Mouse (Mus musculus) thymus, postnatal 0 days (tissue): Measurements from ENCODE around the gene Knstrn. TPM values are rescaled to one million over a fixed set of nuclear protein-coding genes. Genes with fewer than 3 reads are reported as not detected.
A peak's percentile ranks its signal among the peaks of the same experiment; 100 is the strongest.

Experiments used
- DNase-seq: peaks from one replicate; pipeline ENCODE4 v3.0.0-alpha.2; 2015; ENCODE audit warnings: low spot score
- polyA plus RNA-seq: library from polyadenylated mRNA; unstranded; fragments of >200 nt; fragmentation: Nextera tagmentation; extraction: Ambion mirVana; gene quantifications from 2 replicates; pipeline ENCODE4 v1.2.1, GENCODE M21; 2015

The Knstrn gene
- polyA plus RNA-seq: 96.2 and 103 TPM in 2 replicates

GRCm38 (mm10) chr2:118813981-118814836, at the start of gene Knstrn:
Gene Knstrn, plus strand, starts transcription at chr2:118814003.
- DNase-seq: peak; percentile 87

- DNase-seq: peak; percentile 41
These were observed 49.5 kb upstream of the Knstrn start for GRCm38 (mm10) chr2:118764094-118764831.

- no peak for DNase-seq
These were observed 48.9 kb upstream of the Knstrn start for GRCm38 (mm10) chr2:118764875-118765274.

GRCm38 (mm10) chr2:118766041-118767033, 47.5 kb upstream of the Knstrn start:
- no peak for DNase-seq

GRCm38 (mm10) chr2:118772158-118772874, 41.5 kb upstream of the Knstrn start, which contains the start of gene Phgr1:
Gene Phgr1, plus strand, starts transcription at chr2:118772769.
- DNase-seq: no peak

GRCm38 (mm10) chr2:118774536-118774935, 39.3 kb upstream of the Knstrn start:
- no peak for DNase-seq

- no peak for DNase-seq
These were observed 38.4 kb upstream of the Knstrn start for GRCm38 (mm10) chr2:118775396-118775795.

- DNase-seq: no peak
These were observed 38.0 kb upstream of the Knstrn start for GRCm38 (mm10) chr2:118775846-118776245.

GRCm38 (mm10) chr2:118776295-118776694, 37.5 kb upstream of the Knstrn start:
- no peak for DNase-seq

- DNase-seq: no peak
These were observed 35.4 kb upstream of the Knstrn start for GRCm38 (mm10) chr2:118778418-118778817.

- DNase-seq: no peak
These were observed 34.7 kb upstream of the Knstrn start for GRCm38 (mm10) chr2:118779065-118779464.

- peak; percentile 79 for DNase-seq
These were observed 34.0 kb upstream of the Knstrn start, which contains the start of gene Disp2 for GRCm38 (mm10) chr2:118779504-118780480. Gene Disp2, plus strand, starts transcription at chr2:118779719.

GRCm38 (mm10) chr2:118781115-118781514, 32.7 kb upstream of the Knstrn start:
- DNase-seq: no peak

- no peak for DNase-seq
These were observed 31.5 kb upstream of the Knstrn start for GRCm38 (mm10) chr2:118782303-118782702.

GRCm38 (mm10) chr2:118783093-118783492, 30.7 kb upstream of the Knstrn start:
- DNase-seq: no peak

GRCm38 (mm10) chr2:118783663-118784062, 30.1 kb upstream of the Knstrn start:
- DNase-seq: no peak

GRCm38 (mm10) chr2:118786525-118786924, 27.3 kb upstream of the Knstrn start:
- no peak for DNase-seq

GRCm38 (mm10) chr2:118789501-118789900, 24.3 kb upstream of the Knstrn start:
- DNase-seq: no peak

GRCm38 (mm10) chr2:118790221-118790550, 23.6 kb upstream of the Knstrn start:
- DNase-seq: no peak
